Mouse (Mus musculus) limb, embryonic 14.5 days (tissue): ENCODE measurements around the gene Pakap. TPM values are rescaled to one million over a fixed set of nuclear protein-coding genes. Genes with fewer than 3 reads are reported as not detected.

Source experiments
- ATAC-seq: fragments of 200-750 bp; cut with Nextera tagmentation; 2 replicates; pipeline ENCODE4 v1.8.0; 2017; ENCODE audit warnings: low read depth, moderate number of reproducible peaks, moderate TSS enrichment; ENCODE audit not compliant: low FRiP score
- DNase-seq: peaks from one replicate; pipeline ENCODE4 v3.0.0-alpha.2; 2015; ENCODE audit warnings: low spot score
- H3K27ac ChIP-seq: fragments of 300-500 bp; sonication (generic); replicated peaks from 2 replicates; pipeline ENCODE4 v1.5.1; 2014; ENCODE audit warnings: low read depth, mild to moderate bottlenecking, low read length, moderate library complexity, mixed read lengths
- H3K27me3 ChIP-seq: fragments of 300-500 bp; sonication (generic); 2 replicates; pipeline ENCODE4 v1.6.1; 2014; ENCODE audit warnings: low read length, mixed read lengths; ENCODE audit not compliant: control insufficient read depth, insufficient read depth
- H3K36me3 ChIP-seq: fragments of 300-500 bp; sonication (generic); 2 replicates; pipeline ENCODE4 v1.6.1; 2014; ENCODE audit warnings: mild to moderate bottlenecking, low read length, moderate library complexity, mixed read lengths; ENCODE audit not compliant: control insufficient read depth, insufficient read depth
- H3K4me1 ChIP-seq: fragments of 300-500 bp; sonication (generic); 2 replicates; pipeline ENCODE4 v1.6.1; 2014; ENCODE audit warnings: antibody characterized with exemption, low read length, mixed read lengths; ENCODE audit not compliant: control insufficient read depth, insufficient read depth
- H3K4me2 ChIP-seq: fragments of 300-500 bp; sonication (generic); replicated peaks from 2 replicates; pipeline ENCODE4 v1.6.1; 2014; ENCODE audit warnings: low read depth, mild to moderate bottlenecking, low read length, moderate library complexity; ENCODE audit not compliant: severe bottlenecking
- H3K4me3 ChIP-seq: fragments of 300-500 bp; sonication (generic); replicated peaks from 2 replicates; pipeline ENCODE4 v1.5.1; 2014; ENCODE audit warnings: low read length
- H3K9ac ChIP-seq: fragments of 300-500 bp; sonication (generic); 2 replicates; pipeline ENCODE4 v1.6.1; 2014; ENCODE audit warnings: mild to moderate bottlenecking, low read depth, low read length, moderate library complexity; ENCODE audit not compliant: severe bottlenecking
- H3K9me3 ChIP-seq: fragments of 300-500 bp; sonication (generic); 2 replicates; pipeline ENCODE4 v1.6.1; 2016; ENCODE audit warnings: low read length; ENCODE audit not compliant: control insufficient read depth
- POLR2A ChIP-seq: fragments of 200-500 bp; IDR thresholded peaks from 2 replicates; pipeline ENCODE4 v1.8.0; 2012; ENCODE audit warnings: inconsistent platforms, mild to moderate bottlenecking, moderate library complexity, borderline replicate concordance; ENCODE audit not compliant: insufficient read depth, insufficient read length; ENCODE audit errors: extremely low read depth
- WGBS: fragments of 180-500 bp; shearing (Covaris S2); extraction: QIAGEN DNeasy Blood & Tissue Kit; methylation state at CpG from one replicate; pipeline ENCODE4 v1.1.7; 2014; 5-methylcytosine and 5-hydroxymethylcytosine counted together
- polyA plus RNA-seq, 2 experiments: library from polyadenylated mRNA; depleted of rRNA in 1 of 2; stranded (reverse) in 1 of 2; unstranded in 1 of 2; fragments of >200 nt; fragmentation: Nextera tagmentation in 1 of 2; extraction: Ambion mirVana in 1 of 2; gene quantifications; 2 replicates each; pipeline versions ENCODE4 v1.2.1 to v1.2.3; 2012 to 2014

Gene Pakap
- polyA plus RNA-seq, 2 experiments = 6.4 to 26.9 TPM

DNA sequence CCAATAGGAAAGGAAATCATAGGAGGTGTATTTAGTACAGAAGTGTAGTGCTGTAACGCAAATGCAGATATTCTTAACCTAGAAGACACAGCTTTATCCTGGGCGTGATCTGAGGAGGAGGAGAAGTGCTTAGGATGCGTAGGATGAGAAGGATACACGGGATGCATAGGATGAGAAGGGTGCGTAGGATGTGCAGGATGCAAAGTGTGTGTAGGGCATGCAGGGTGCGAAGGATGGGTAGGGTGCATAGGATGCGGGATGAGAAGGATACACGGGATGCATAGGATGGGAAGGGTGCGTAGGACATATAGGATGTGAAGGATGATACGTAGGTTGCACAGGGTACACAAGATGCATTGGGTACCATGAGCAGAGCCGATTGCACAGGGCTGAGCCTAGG lies 129.0 kb downstream of the Pakap start:
- Histone ChIP-seq H3K27me3 (no peaks in the 10 kb centered on the region), H3K4me3 (no peak overlapping the region), H3K27ac (no peak overlapping the region), H3K4me2 (no peak overlapping the region), H3K4me1 (no peaks in the 10 kb centered on the region), H3K9ac (no peak overlapping the region), H3K36me3 (peaks cover 10% of the 10 kb centered on the region; the same call in 1 of the 2 replicates), H3K9me3 (no peaks in the 10 kb centered on the region)
- no peak for ATAC-seq
- WGBS = 97% methylated on average over 11 of the region's 11 CpGs
- no peak for DNase-seq
- no peak for TF ChIP-seq POLR2A

DNA sequence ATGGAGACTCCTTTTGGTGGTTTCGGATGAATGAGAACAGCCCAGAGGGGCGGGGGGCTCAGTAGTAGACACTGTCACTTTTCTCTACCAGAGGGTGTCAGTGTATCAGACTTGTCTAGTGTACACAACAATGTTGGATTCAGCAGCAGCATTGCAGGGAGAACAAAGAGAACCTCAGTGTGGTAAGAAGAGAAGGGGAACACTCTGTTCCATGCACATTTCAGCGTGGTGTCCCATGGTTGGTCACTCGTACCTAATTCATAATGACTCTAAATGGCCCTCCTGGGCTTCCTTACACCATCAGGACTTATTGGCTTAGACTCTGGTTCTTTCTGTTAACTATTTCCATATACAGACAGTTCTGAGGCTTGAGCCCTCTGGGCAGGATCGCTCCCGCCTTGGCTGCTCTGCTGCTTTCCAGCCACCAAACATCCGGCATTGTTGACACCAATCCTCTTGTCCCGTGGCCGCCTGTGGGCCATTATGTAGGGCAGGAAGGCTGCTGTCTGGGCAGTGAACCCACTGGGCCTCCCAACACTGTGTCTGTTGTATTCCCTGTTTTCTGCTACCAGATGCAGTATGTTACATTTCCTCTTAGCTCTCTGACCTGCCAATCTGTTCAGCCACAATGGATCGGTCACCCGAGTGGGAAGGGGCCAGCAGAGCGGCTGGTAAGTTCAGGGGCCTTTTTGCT lies 130.1 kb downstream of the Pakap start:
- Histone ChIP-seq H3K9ac (no peak overlapping the region), H3K4me1 (no peaks in the 10 kb centered on the region), H3K36me3 (peaks cover 10% of the 10 kb centered on the region; the same call in 1 of the 2 replicates), H3K9me3 (no peaks in the 10 kb centered on the region), H3K27me3 (no peaks in the 10 kb centered on the region), H3K27ac (no peak overlapping the region), H3K4me2 (no peak overlapping the region), H3K4me3 (no peak overlapping the region)
- 84% methylated on average over 12 of the region's 12 CpGs for WGBS
- DNase-seq = no peak
- ATAC-seq = no peak
- TF ChIP-seq POLR2A = no peak

DNA sequence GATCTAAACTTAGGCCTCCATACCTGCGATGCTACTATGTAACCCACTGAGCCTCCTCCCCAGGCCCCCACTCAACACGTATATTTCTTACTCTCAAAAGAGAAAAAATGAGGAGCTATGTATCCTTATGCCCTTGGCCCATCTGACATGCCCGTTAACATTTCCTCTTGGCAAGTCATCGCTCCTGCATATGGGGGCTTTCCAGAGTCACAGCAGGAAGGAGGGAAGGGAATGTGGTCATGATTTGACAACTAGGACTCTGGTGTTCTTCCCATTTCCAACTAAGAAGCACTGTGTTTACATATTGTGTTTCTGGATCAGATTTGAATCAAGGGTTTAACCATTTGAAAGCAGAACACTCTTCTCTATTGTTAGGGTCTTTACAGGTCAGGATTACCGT lies 133.6 kb downstream of the Pakap start:
- H3K36me3 ChIP-seq = no peaks in the 10 kb centered on the region
- H3K4me1 ChIP-seq = no peaks in the 10 kb centered on the region
- no peak overlapping the region for H3K27ac ChIP-seq
- TF ChIP-seq POLR2A = no peak
- ATAC-seq (no peak), DNase-seq (no peak)
- WGBS = 83% methylated on average over 5 of the region's 5 CpGs
- H3K9me3 ChIP-seq = no peaks in the 10 kb centered on the region
- H3K4me3 ChIP-seq = no peak overlapping the region
- no peak overlapping the region for H3K9ac ChIP-seq
- no peaks in the 10 kb centered on the region for H3K27me3 ChIP-seq
- H3K4me2 ChIP-seq = no peak overlapping the region

DNA sequence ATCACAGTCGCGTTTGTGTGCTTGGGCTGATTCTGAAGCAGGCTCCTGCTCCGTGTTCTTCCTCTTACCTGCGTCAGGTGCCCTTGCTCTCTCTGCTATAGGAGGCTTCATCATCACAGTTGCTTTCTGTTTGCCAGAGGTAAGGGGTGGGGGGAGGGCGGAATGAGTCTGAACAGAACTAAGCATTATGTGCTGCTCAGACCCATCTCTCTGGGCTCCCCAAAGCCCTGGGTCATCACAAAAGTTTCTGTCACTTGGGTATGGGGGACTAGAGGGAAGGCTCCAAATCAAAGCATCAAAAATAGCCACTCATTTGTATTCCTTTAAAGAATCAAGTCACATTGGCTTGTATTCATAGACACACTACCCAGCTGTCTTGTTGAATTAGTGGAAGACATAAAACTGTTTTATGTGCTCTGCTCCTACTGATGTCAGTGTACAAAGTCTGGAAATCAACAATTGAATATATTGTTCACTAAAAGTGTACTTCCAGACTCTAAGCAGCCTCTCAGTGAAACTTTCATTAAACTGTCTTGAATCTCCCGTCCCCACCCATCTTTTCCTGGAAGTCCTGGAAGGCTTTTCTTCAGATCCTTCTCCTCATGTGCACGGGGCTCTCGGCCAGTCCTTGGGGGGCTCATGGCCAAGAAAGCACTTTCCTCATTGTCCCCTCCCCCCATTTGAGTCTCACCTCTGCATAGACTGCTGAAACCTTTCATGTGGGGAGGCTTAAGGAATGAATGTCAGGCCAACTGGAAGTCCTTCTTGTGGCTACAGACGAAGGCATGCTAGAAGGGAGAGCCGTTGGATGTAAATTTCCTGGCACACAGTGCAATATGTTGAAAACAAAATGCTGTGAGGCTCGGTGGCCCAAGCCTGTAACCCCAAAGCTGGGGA lies 135.8 kb downstream of the Pakap start:
- TF ChIP-seq POLR2A = no peak
- 54% methylated on average over 11 of the region's 11 CpGs for WGBS
- DNase-seq = no peak
- Histone ChIP-seq H3K4me2 (no peak overlapping the region), H3K36me3 (no peaks in the 10 kb centered on the region), H3K4me1 (no peaks in the 10 kb centered on the region), H3K4me3 (no peak overlapping the region), H3K9ac (no peak overlapping the region), H3K9me3 (no peaks in the 10 kb centered on the region), H3K27me3 (no peaks in the 10 kb centered on the region), H3K27ac (no peak overlapping the region)
- ATAC-seq = no peak

DNA sequence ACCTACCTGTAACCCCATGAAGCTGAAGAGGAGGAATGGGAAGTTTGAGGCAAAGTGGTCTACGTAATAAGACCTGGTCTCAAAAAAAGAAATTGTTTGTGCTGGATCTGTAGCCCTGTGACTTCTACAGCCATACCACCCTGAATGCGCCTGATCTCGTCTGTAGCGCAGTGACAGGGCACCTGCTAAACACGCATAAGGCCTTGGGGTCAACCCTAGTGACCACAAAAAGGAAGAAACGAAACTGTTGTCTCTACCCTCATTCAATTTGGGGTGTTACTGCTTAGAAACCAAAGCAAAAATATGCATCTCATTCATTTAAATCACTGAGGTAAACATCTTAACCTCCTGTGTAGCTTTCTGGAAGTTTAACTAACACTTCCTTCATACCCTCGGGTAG lies 136.6 kb downstream of the Pakap start:
- Histone ChIP-seq H3K4me2 (no peak overlapping the region), H3K4me1 (no peaks in the 10 kb centered on the region), H3K36me3 (peaks cover 5% of the 10 kb centered on the region; the same call in 1 of the 2 replicates), H3K27ac (no peak overlapping the region), H3K4me3 (no peak overlapping the region), H3K9me3 (no peaks in the 10 kb centered on the region), H3K9ac (no peak overlapping the region), H3K27me3 (no peaks in the 10 kb centered on the region)
- TF ChIP-seq POLR2A = no peak
- DNase-seq = no peak
- WGBS = 92% methylated on average over 7 of the region's 7 CpGs
- no peak for ATAC-seq
